Mouse (Mus musculus): ENCODE measurements around the gene D630023F18Rik. TPM values are rescaled to one million over a fixed set of nuclear protein-coding genes. Genes with fewer than 3 reads are reported as not detected.

Gene D630023F18Rik
- polyA plus RNA-seq, 1 experiment, result 3.1 TPM

GRCm38 (mm10) chr1:65109196-65109595 is 13.8 kb downstream of the D630023F18Rik start:
- H3K27me3 ChIP-seq (ENCODE audit: control insufficient read depth, insufficient read depth, low read length), result no peaks in the 10 kb centered on the region
- WGBS, result 93% methylated on average over 8 of the region's 8 CpGs
- no peaks in the 10 kb centered on the region for H3K4me1 ChIP-seq (ENCODE audit: control insufficient read depth, insufficient read depth, low read length)
- TF ChIP-seq CTCF (IDR thresholded peaks at IDR 0.05; ENCODE audit: borderline replicate concordance, insufficient read depth, low read depth, low read length) (no peak), POLR2A (IDR thresholded peaks at IDR 0.05; ENCODE audit: borderline replicate concordance, insufficient read depth, low read length) (no peak)
- no peak overlapping the region for H3K27ac ChIP-seq (ENCODE audit: insufficient read depth, low read length)
- no peak for DNase-seq
- no peak overlapping the region for H3K4me3 ChIP-seq (replicated peaks; ENCODE audit: insufficient read depth, low read depth, low read length)

DNA sequence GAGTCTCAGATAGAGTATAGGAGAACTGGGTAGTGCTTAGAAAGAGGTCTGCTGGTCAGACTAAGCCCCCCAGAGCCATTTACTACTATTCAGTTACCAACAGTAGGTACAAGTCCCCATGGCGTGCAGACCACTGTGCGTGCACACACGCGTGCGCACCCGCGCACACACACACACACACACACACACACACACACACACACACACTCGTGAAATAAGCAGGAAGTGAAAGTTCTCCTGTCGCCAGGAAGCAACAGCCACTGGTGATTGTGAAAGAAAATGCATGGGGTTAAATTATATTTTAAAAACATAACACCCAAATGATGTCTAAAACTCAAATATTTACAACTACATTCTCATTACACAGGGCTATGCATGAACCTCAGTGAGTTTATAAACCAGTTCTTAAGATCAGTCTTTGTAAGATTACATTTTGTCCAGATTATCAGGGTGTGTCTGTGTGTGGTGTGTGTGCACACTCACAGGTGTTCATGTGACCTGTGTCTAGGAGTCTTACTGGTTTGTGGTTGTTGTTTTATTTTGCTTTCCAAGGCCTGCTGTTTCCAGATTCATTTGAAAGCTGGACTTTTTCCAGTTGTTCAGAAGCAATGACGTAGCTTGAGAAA is 15.2 kb downstream of the D630023F18Rik start:
- no peaks in the 10 kb centered on the region for H3K4me1 ChIP-seq (ENCODE audit: control insufficient read depth, insufficient read depth, low read length)
- no peak overlapping the region for H3K4me3 ChIP-seq (replicated peaks; ENCODE audit: insufficient read depth, low read depth, low read length)
- H3K27me3 ChIP-seq (ENCODE audit: control insufficient read depth, insufficient read depth, low read length), result no peaks in the 10 kb centered on the region
- TF ChIP-seq POLR2A (IDR thresholded peaks at IDR 0.05; ENCODE audit: borderline replicate concordance, insufficient read depth, low read length) (no peak), CTCF (IDR thresholded peaks at IDR 0.05; ENCODE audit: borderline replicate concordance, insufficient read depth, low read depth, low read length) (no peak)
- 84% methylated on average over 10 of the region's 10 CpGs for WGBS
- no peak overlapping the region for H3K27ac ChIP-seq (ENCODE audit: insufficient read depth, low read length)
- no peak for DNase-seq

- H3K27me3 ChIP-seq (ENCODE audit: control insufficient read depth, insufficient read depth, low read length), result no peaks in the 10 kb centered on the region
- H3K4me1 ChIP-seq (ENCODE audit: control insufficient read depth, insufficient read depth, low read length), result no peaks in the 10 kb centered on the region
- WGBS, result 84% methylated on average over 11 of the region's 11 CpGs
- no peak within 1 kb of the TSS for H3K4me3 ChIP-seq (replicated peaks; ENCODE audit: insufficient read depth, low read depth, low read length)
- no peak within 1 kb of the TSS for H3K27ac ChIP-seq (ENCODE audit: insufficient read depth, low read length)
- TF ChIP-seq POLR2A (IDR thresholded peaks at IDR 0.05; ENCODE audit: borderline replicate concordance, insufficient read depth, low read length) (no peak), CTCF (IDR thresholded peaks at IDR 0.05; ENCODE audit: borderline replicate concordance, insufficient read depth, low read depth, low read length) (no peak)
- DNase-seq, result no peak
These were observed 19.7 kb downstream of the D630023F18Rik start, which contains the start of gene Cryga for GRCm38 (mm10) chr1:65103273-65103672. TSS of gene Cryga (minus strand) at chr1:65103373.

DNA sequence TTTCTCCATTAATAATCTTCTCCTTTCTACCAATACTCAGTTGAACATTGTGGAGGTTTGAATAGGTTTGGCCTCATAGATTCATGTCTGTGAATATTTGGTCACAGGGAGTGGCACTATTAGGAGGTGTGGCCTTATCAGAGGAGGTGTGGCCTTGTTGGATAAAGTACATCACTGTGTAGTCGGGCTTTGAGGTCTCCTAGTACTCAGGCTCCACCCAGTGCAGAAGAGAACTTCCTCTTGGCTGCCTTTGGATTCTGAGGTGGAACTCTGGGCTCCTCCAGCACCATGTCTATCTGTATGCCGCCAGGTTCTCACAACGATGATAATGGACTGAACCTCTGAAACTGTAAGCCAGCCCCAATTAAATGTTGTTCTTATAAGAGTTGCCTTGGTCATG is 26.1 kb downstream of the D630023F18Rik start:
- no peak for DNase-seq
- no peak for TF ChIP-seq CTCF (IDR thresholded peaks at IDR 0.05; ENCODE audit: borderline replicate concordance, insufficient read depth, low read depth, low read length)
- no peak for TF ChIP-seq POLR2A (IDR thresholded peaks at IDR 0.05; ENCODE audit: borderline replicate concordance, insufficient read depth, low read length)
- no peaks in the 10 kb centered on the region for H3K4me1 ChIP-seq (ENCODE audit: control insufficient read depth, insufficient read depth, low read length)
- 83% methylated on average over 3 of the region's 3 CpGs for WGBS
- H3K27me3 ChIP-seq (ENCODE audit: control insufficient read depth, insufficient read depth, low read length), result no peaks in the 10 kb centered on the region
- no peak overlapping the region for H3K4me3 ChIP-seq (replicated peaks; ENCODE audit: insufficient read depth, low read depth, low read length)
- no peak overlapping the region for H3K27ac ChIP-seq (ENCODE audit: insufficient read depth, low read length)

DNA sequence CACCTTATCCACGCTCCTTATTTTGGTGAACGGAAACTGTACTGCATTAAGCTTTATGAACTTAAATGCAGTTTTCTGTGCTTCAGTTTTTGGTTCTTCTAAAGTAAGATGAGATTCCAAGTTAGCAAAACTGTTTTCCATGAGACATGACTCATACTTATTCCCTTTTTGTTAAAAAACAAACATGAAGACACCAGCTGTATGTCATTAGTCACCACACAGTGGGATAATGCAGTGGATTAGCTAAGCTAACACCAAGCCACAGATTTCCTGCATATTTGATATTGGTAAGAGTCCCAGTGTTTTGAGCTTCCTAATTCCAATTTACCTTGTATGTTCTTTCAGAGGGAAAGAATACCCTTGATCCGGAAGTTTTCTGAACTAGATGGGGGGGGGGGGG is 31.4 kb downstream of the D630023F18Rik start:
- DNase-seq, result no peak
- 92% methylated on average over 3 of the region's 3 CpGs for WGBS
- Histone ChIP-seq H3K27me3 (ENCODE audit: control insufficient read depth, insufficient read depth, low read length) (no peaks in the 10 kb centered on the region), H3K27ac (ENCODE audit: insufficient read depth, low read length) (no peak overlapping the region), H3K4me1 (ENCODE audit: control insufficient read depth, insufficient read depth, low read length) (no peaks in the 10 kb centered on the region), H3K4me3 (replicated peaks; ENCODE audit: insufficient read depth, low read depth, low read length) (no peak overlapping the region)
- TF ChIP-seq POLR2A (IDR thresholded peaks at IDR 0.05; ENCODE audit: borderline replicate concordance, insufficient read depth, low read length) (no peak), CTCF (IDR thresholded peaks at IDR 0.05; ENCODE audit: borderline replicate concordance, insufficient read depth, low read depth, low read length) (no peak)

- TF ChIP-seq POLR2A (IDR thresholded peaks at IDR 0.05; ENCODE audit: borderline replicate concordance, insufficient read depth, low read length), result no peak
- TF ChIP-seq CTCF (IDR thresholded peaks at IDR 0.05; ENCODE audit: borderline replicate concordance, insufficient read depth, low read depth, low read length), result no peak
- no peak for DNase-seq
- Histone ChIP-seq H3K4me3 (replicated peaks; ENCODE audit: insufficient read depth, low read depth, low read length) (no peak overlapping the region), H3K27ac (ENCODE audit: insufficient read depth, low read length) (no peak overlapping the region), H3K4me1 (ENCODE audit: control insufficient read depth, insufficient read depth, low read length) (no peaks in the 10 kb centered on the region), H3K27me3 (ENCODE audit: control insufficient read depth, insufficient read depth, low read length) (no peaks in the 10 kb centered on the region)
- 77% methylated on average over 2 of the region's 2 CpGs for WGBS
These were observed 32.6 kb downstream of the D630023F18Rik start for GRCm38 (mm10) chr1:65090370-65090769.

DNA sequence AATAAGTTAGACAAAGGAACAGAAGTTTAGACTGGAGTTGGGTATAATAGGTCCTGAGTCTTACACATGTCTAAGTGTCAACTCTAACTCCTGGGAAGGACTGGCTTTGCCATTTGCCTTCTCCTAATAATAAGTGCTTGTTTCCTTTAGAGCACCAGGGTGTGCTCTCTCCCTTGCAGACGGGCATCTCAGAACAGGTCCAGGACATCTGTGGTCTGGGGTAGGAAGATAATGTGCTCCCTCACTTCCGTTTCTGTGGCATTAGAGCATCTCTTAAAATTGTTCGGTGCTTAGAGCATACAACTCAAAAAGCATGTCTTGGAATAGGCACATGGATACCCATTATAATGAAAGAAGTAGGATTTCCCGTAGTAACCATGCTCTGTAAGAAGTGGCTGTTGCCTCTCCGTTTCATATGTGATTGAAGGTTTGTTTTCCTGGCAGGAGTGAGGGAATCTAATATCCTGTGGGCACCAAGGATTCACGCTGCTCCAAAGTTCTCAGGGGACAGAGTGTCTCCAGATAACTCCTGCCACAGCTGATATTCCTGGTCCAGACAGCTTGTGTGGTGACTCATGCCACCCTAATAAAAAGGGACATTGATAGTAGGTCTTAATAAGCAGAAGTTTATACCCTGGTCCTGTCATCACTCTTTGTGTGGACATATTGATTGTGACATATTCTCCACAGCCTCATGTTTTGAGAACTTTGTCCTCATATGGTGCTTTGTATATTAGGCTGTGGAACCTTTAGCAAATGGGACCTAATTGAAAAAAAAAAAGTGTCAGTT is 34.3 kb downstream of the D630023F18Rik start:
- no peaks in the 10 kb centered on the region for H3K27me3 ChIP-seq (ENCODE audit: control insufficient read depth, insufficient read depth, low read length)
- no peak for DNase-seq
- H3K4me1 ChIP-seq (ENCODE audit: control insufficient read depth, insufficient read depth, low read length), result no peaks in the 10 kb centered on the region
- WGBS, result 76% methylated on average over 6 of the region's 6 CpGs
- TF ChIP-seq POLR2A (IDR thresholded peaks at IDR 0.05; ENCODE audit: borderline replicate concordance, insufficient read depth, low read length), result no peak
- no peak overlapping the region for H3K27ac ChIP-seq (ENCODE audit: insufficient read depth, low read length)
- no peak overlapping the region for H3K4me3 ChIP-seq (replicated peaks; ENCODE audit: insufficient read depth, low read depth, low read length)

- no peak within 1 kb of the TSS for H3K27ac ChIP-seq (ENCODE audit: insufficient read depth, low read length)
- WGBS, result 47% methylated on average over 7 of the region's 7 CpGs
- no peaks in the 10 kb centered on the region for H3K4me1 ChIP-seq (ENCODE audit: control insufficient read depth, insufficient read depth, low read length)
- DNase-seq, result no peak
- H3K27me3 ChIP-seq (ENCODE audit: control insufficient read depth, insufficient read depth, low read length), result no peaks in the 10 kb centered on the region
- H3K4me3 ChIP-seq (replicated peaks; ENCODE audit: insufficient read depth, low read depth, low read length), result no peak within 1 kb of the TSS
- TF ChIP-seq CTCF (IDR thresholded peaks at IDR 0.05; ENCODE audit: borderline replicate concordance, insufficient read depth, low read depth, low read length) (no peak), POLR2A (IDR thresholded peaks at IDR 0.05; ENCODE audit: borderline replicate concordance, insufficient read depth, low read length) (no peak)
These were observed 40.8 kb downstream of the D630023F18Rik start, which contains the start of gene Crygb for GRCm38 (mm10) chr1:65082188-65082587. TSS of gene Crygb (minus strand) at chr1:65082288.
